Mouse (Mus musculus): ENCODE data around the gene Tex21.

Tex21 gene

GRCm38 (mm10) chr12:76246646-76247045 lies at the start of gene Tex21:
Gene Tex21, minus strand, starts transcription at chr12:76246746.
- DNase-seq (ENCODE audit: low spot score) = no peak

- no peak for DNase-seq (ENCODE audit: low spot score)
These were observed 46.6 kb upstream of the Tex21 start for GRCm38 (mm10) chr12:76293192-76293591.

GRCm38 (mm10) chr12:76290271-76290670 lies 43.7 kb upstream of the Tex21 start:
- no peak for DNase-seq (ENCODE audit: low spot score)

- no peak for DNase-seq (ENCODE audit: low spot score)
These were observed 42.9 kb upstream of the Tex21 start for GRCm38 (mm10) chr12:76289428-76289827.

GRCm38 (mm10) chr12:76288494-76288893 lies 41.9 kb upstream of the Tex21 start:
- DNase-seq (ENCODE audit: low spot score) = no peak

GRCm38 (mm10) chr12:76287986-76288385 lies 41.4 kb upstream of the Tex21 start:
- DNase-seq (ENCODE audit: low spot score) = no peak

- DNase-seq (ENCODE audit: low spot score) = no peak
These were observed 38.9 kb upstream of the Tex21 start for GRCm38 (mm10) chr12:76285418-76285817.

GRCm38 (mm10) chr12:76282532-76283173 lies 36.1 kb upstream of the Tex21 start:
- DNase-seq (ENCODE audit: low spot score) = no peak

GRCm38 (mm10) chr12:76282132-76282531 lies 35.6 kb upstream of the Tex21 start:
- DNase-seq (ENCODE audit: low spot score) = peak; percentile 59

- no peak for DNase-seq (ENCODE audit: low spot score)
These were observed 34.6 kb upstream of the Tex21 start for GRCm38 (mm10) chr12:76281111-76281660.

GRCm38 (mm10) chr12:76280556-76280955 lies 34.0 kb upstream of the Tex21 start:
- DNase-seq (ENCODE audit: low spot score) = no peak

- DNase-seq (ENCODE audit: low spot score) = no peak
These were observed 31.7 kb upstream of the Tex21 start for GRCm38 (mm10) chr12:76278209-76278608.

GRCm38 (mm10) chr12:76272610-76273524 lies 26.3 kb upstream of the Tex21 start:
- no peak for DNase-seq (ENCODE audit: low spot score)

GRCm38 (mm10) chr12:76271516-76271915 lies 25.0 kb upstream of the Tex21 start:
- no peak for DNase-seq (ENCODE audit: low spot score)

- DNase-seq (ENCODE audit: low spot score) = no peak
These were observed 22.6 kb upstream of the Tex21 start for GRCm38 (mm10) chr12:76269196-76269595.

- no peak for DNase-seq (ENCODE audit: low spot score)
These were observed 22.1 kb upstream of the Tex21 start for GRCm38 (mm10) chr12:76268686-76269085.

- no peak for DNase-seq (ENCODE audit: low spot score)
These were observed 20.3 kb upstream of the Tex21 start for GRCm38 (mm10) chr12:76266875-76267274.

- DNase-seq (ENCODE audit: low spot score) = no peak
These were observed 18.5 kb upstream of the Tex21 start for GRCm38 (mm10) chr12:76265001-76265400.

GRCm38 (mm10) chr12:76264325-76264965 lies 17.9 kb upstream of the Tex21 start:
- no peak for DNase-seq (ENCODE audit: low spot score)

- no peak for DNase-seq (ENCODE audit: low spot score)
These were observed 17.3 kb upstream of the Tex21 start for GRCm38 (mm10) chr12:76263876-76264275.

- no peak for DNase-seq (ENCODE audit: low spot score)
These were observed 16.4 kb upstream of the Tex21 start for GRCm38 (mm10) chr12:76262918-76263317.

GRCm38 (mm10) chr12:76261556-76261955 lies 15.0 kb upstream of the Tex21 start:
- no peak for DNase-seq (ENCODE audit: low spot score)
